Mouse (Mus musculus) embryonic facial prominence, embryonic 14.5 days (tissue): ENCODE data around the gene Gjb4. TPM values are rescaled to one million over a fixed set of nuclear protein-coding genes. Genes with fewer than 3 reads are reported as not detected.

Experiments used
- ATAC-seq: fragments of 200-750 bp; cut with Nextera tagmentation; 2 replicates; pipeline ENCODE4 v1.8.0; 2017; ENCODE audit warnings: low read depth, moderate number of reproducible peaks, moderate TSS enrichment
- DNase-seq: peaks from one replicate; pipeline ENCODE4 v3.0.0-alpha.2; 2015; ENCODE audit warnings: low spot score
- H3K27ac ChIP-seq: fragments of 300-500 bp; sonication (generic); replicated peaks from 2 replicates; pipeline ENCODE4 v1.5.1; 2014; ENCODE audit warnings: low read depth, mild to moderate bottlenecking, low read length, moderate library complexity
- H3K27me3 ChIP-seq: fragments of 300-500 bp; sonication (generic); replicated peaks from 2 replicates; pipeline ENCODE4 v1.6.1; 2014; ENCODE audit warnings: low read length; ENCODE audit not compliant: control insufficient read depth, insufficient read depth
- H3K36me3 ChIP-seq: fragments of 300-500 bp; sonication (generic); 2 replicates; pipeline ENCODE4 v1.6.1; 2014; ENCODE audit warnings: low read length, mixed read lengths; ENCODE audit not compliant: control insufficient read depth, insufficient read depth
- H3K4me1 ChIP-seq: fragments of 300-500 bp; sonication (generic); 2 replicates; pipeline ENCODE4 v1.6.1; 2014; ENCODE audit warnings: antibody characterized with exemption, low read length; ENCODE audit not compliant: control insufficient read depth, insufficient read depth
- H3K4me2 ChIP-seq: fragments of 300-500 bp; sonication (generic); 2 replicates; pipeline ENCODE4 v1.6.1; 2014; ENCODE audit warnings: low read depth, mild to moderate bottlenecking, low read length, moderate library complexity, mixed read lengths
- H3K4me3 ChIP-seq: fragments of 300-500 bp; sonication (generic); 2 replicates; pipeline ENCODE4 v1.5.1; 2014; ENCODE audit warnings: low read depth, mild to moderate bottlenecking, low read length
- H3K9ac ChIP-seq: fragments of 300-500 bp; sonication (generic); 2 replicates; pipeline ENCODE4 v1.6.1; 2014; ENCODE audit warnings: low read depth, mild to moderate bottlenecking, low read length, moderate library complexity, mixed read lengths
- H3K9me3 ChIP-seq: fragments of 300-500 bp; sonication (generic); 2 replicates; pipeline ENCODE4 v1.6.1; 2016; ENCODE audit warnings: low read length; ENCODE audit not compliant: control insufficient read depth
- WGBS: fragments of 180-500 bp; shearing (Covaris S2); extraction: QIAGEN DNeasy Blood & Tissue Kit; methylation state at CpG from one replicate; pipeline ENCODE4 v1.1.7; 2014; 5-methylcytosine and 5-hydroxymethylcytosine counted together
- polyA plus RNA-seq: library from polyadenylated mRNA; unstranded; fragments of >200 nt; fragmentation: Nextera tagmentation; extraction: Ambion mirVana; gene quantifications from 2 replicates; pipeline ENCODE4 v1.2.1, GENCODE M21; 2014

Gene Gjb4
- polyA plus RNA-seq, 1 experiment from 2014 or later = 1.3 TPM

- DNase-seq (no peak), ATAC-seq (no peak)
- Histone ChIP-seq H3K4me3 (no peak overlapping the region), H3K4me2 (no peak overlapping the region), H3K9me3 (no peaks in the 10 kb centered on the region), H3K27ac (no peak overlapping the region), H3K36me3 (no peaks in the 10 kb centered on the region), H3K4me1 (no peaks in the 10 kb centered on the region), H3K9ac (no peak overlapping the region), H3K27me3 (no peaks in the 10 kb centered on the region)
- WGBS = 80% methylated on average over 4 of the region's 4 CpGs
These were observed 20.8 kb upstream of the Gjb4 start for GRCm38 (mm10) chr4:127374645-127375044.

GRCm38 (mm10) chr4:127373491-127373890, 19.6 kb upstream of the Gjb4 start:
- no peaks in the 10 kb centered on the region for H3K9me3 ChIP-seq
- H3K4me2 ChIP-seq = no peak overlapping the region
- DNase-seq = no peak
- H3K36me3 ChIP-seq = no peaks in the 10 kb centered on the region
- no peak overlapping the region for H3K4me3 ChIP-seq
- no peak overlapping the region for H3K27ac ChIP-seq
- no peak for ATAC-seq
- no peaks in the 10 kb centered on the region for H3K27me3 ChIP-seq
- 63% methylated on average over 8 of the region's 8 CpGs for WGBS
- H3K4me1 ChIP-seq = no peaks in the 10 kb centered on the region
- no peak overlapping the region for H3K9ac ChIP-seq

- 76% methylated on average over 5 of the region's 5 CpGs for WGBS
- Histone ChIP-seq H3K27me3 (no peaks in the 10 kb centered on the region), H3K4me1 (no peaks in the 10 kb centered on the region), H3K9ac (no peak overlapping the region), H3K27ac (no peak overlapping the region), H3K4me3 (no peak overlapping the region), H3K4me2 (no peak overlapping the region), H3K36me3 (no peaks in the 10 kb centered on the region), H3K9me3 (no peaks in the 10 kb centered on the region)
- no peak for ATAC-seq
- no peak for DNase-seq
These were observed 17.7 kb upstream of the Gjb4 start for GRCm38 (mm10) chr4:127371546-127371945.

GRCm38 (mm10) chr4:127370447-127370846, 16.6 kb upstream of the Gjb4 start:
- H3K9ac ChIP-seq = no peak overlapping the region
- ATAC-seq = no peak
- H3K27ac ChIP-seq = no peak overlapping the region
- H3K36me3 ChIP-seq = no peaks in the 10 kb centered on the region
- no peaks in the 10 kb centered on the region for H3K4me1 ChIP-seq
- no peaks in the 10 kb centered on the region for H3K27me3 ChIP-seq
- no peak for DNase-seq
- H3K4me2 ChIP-seq = no peak overlapping the region
- H3K9me3 ChIP-seq = no peaks in the 10 kb centered on the region
- 47% methylated on average over 2 of the region's 2 CpGs for WGBS
- no peak overlapping the region for H3K4me3 ChIP-seq

- no peaks in the 10 kb centered on the region for H3K27me3 ChIP-seq
- H3K4me1 ChIP-seq = no peaks in the 10 kb centered on the region
- no peak overlapping the region for H3K9ac ChIP-seq
- no peak overlapping the region for H3K27ac ChIP-seq
- H3K9me3 ChIP-seq = no peaks in the 10 kb centered on the region
- DNase-seq = peak; percentile 83
- 29% methylated on average over 13 of the region's 13 CpGs for WGBS
- no peaks in the 10 kb centered on the region for H3K36me3 ChIP-seq
- H3K4me3 ChIP-seq = no peak overlapping the region
- no peak overlapping the region for H3K4me2 ChIP-seq
- 0 out of 2 replicates have a peak, but pooled peaks have one; percentile 42 for ATAC-seq
These were observed 14.6 kb upstream of the Gjb4 start for GRCm38 (mm10) chr4:127368379-127368973.

GRCm38 (mm10) chr4:127365834-127366233, 12.0 kb upstream of the Gjb4 start:
- no peak overlapping the region for H3K27ac ChIP-seq
- no peaks in the 10 kb centered on the region for H3K9me3 ChIP-seq
- no peaks in the 10 kb centered on the region for H3K36me3 ChIP-seq
- no peaks in the 10 kb centered on the region for H3K4me1 ChIP-seq
- H3K4me3 ChIP-seq = no peak overlapping the region
- H3K4me2 ChIP-seq = no peak overlapping the region
- peak; percentile 62 for DNase-seq
- peak; percentile 82 for ATAC-seq
- H3K9ac ChIP-seq = no peak overlapping the region
- H3K27me3 ChIP-seq = no peaks in the 10 kb centered on the region
- 15% methylated on average over 4 of the region's 4 CpGs for WGBS

- H3K4me1 ChIP-seq = no peaks in the 10 kb centered on the region
- H3K9me3 ChIP-seq = no peaks in the 10 kb centered on the region
- no peak overlapping the region for H3K9ac ChIP-seq
- ATAC-seq (peak; percentile 69; the same call in 1 of the 2 replicates), DNase-seq (peak; percentile 36)
- H3K27me3 ChIP-seq = no peaks in the 10 kb centered on the region
- 11% methylated on average over 5 of the region's 5 CpGs for WGBS
- H3K36me3 ChIP-seq = no peaks in the 10 kb centered on the region
- no peak overlapping the region for H3K4me2 ChIP-seq
- no peak overlapping the region for H3K4me3 ChIP-seq
- no peak overlapping the region for H3K27ac ChIP-seq
These were observed 11.6 kb upstream of the Gjb4 start for GRCm38 (mm10) chr4:127365433-127365832.

- Histone ChIP-seq H3K27ac (no peak overlapping the region), H3K9ac (no peak overlapping the region), H3K36me3 (no peaks in the 10 kb centered on the region), H3K9me3 (no peaks in the 10 kb centered on the region), H3K4me3 (no peak overlapping the region), H3K4me1 (no peaks in the 10 kb centered on the region), H3K27me3 (no peaks in the 10 kb centered on the region), H3K4me2 (no peak overlapping the region)
- DNase-seq (no peak), ATAC-seq (no peak)
- WGBS = 56% methylated on average over 6 of the region's 6 CpGs
These were observed 10.6 kb upstream of the Gjb4 start for GRCm38 (mm10) chr4:127364431-127364830.

GRCm38 (mm10) chr4:127363331-127363730, 9.4 kb upstream of the Gjb4 start:
- H3K4me3 ChIP-seq = no peak overlapping the region
- H3K36me3 ChIP-seq = no peaks in the 10 kb centered on the region
- WGBS = 57% methylated on average over 4 of the region's 4 CpGs
- H3K27ac ChIP-seq = no peak overlapping the region
- DNase-seq (no peak), ATAC-seq (no peak)
- no peaks in the 10 kb centered on the region for H3K27me3 ChIP-seq
- no peaks in the 10 kb centered on the region for H3K4me1 ChIP-seq
- H3K9ac ChIP-seq = no peak overlapping the region
- no peaks in the 10 kb centered on the region for H3K9me3 ChIP-seq
- no peak overlapping the region for H3K4me2 ChIP-seq
